Mouse (Mus musculus): Measurements from ENCODE around the gene Casp4.

DNA sequence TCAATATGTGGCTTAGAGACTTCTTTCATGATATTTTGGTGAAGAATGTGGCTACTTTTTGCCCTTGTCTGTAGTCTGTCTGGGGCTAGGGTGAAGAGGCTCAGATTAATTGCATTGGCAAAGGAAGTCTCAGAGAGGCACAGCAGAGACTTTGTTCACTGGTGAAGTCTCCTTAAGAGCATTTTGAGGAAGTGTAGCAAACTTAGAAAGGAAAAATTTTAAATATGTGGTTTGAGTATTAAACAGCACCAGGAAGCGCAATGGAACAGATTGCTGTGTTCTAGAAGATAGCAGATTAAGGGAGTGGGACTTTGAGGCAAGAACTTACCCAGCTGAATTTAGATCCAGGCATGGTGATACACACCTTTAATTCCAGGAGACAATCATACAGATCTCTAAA is 24.8 kb downstream of the Casp4 start:
- no peak for TF ChIP-seq EP300 (IDR thresholded peaks at IDR 0.05; ENCODE audit: insufficient read depth, low read depth, low read length)
- no peak for TF ChIP-seq POLR2A (IDR thresholded peaks at IDR 0.05; ENCODE audit: insufficient read depth, low read depth, low read length)
- no peak for TF ChIP-seq CTCF (IDR thresholded peaks at IDR 0.05)
